Mouse (Mus musculus) activated CD4-positive, CD25-positive, alpha-beta regulatory T cell, adult 4 months (primary cell): ENCODE results near the gene Arglu1. TPM values are rescaled to one million over a fixed set of nuclear protein-coding genes. Genes with fewer than 3 reads are reported as not detected.

Source experiments
- ATAC-seq: one replicate; pipeline ENCODE4 v1.8.0; 2017
- polyA plus RNA-seq, 2 experiments: library from polyadenylated mRNA; unstranded; fragments of 100-300 nt; shearing (Covaris generic); gene quantifications; one replicate each; pipeline ENCODE4 v1.2.1; 2017

The Arglu1 gene
- polyA plus RNA-seq, 2 experiments from 2014 or later, result 117 to 186 TPM

DNA sequence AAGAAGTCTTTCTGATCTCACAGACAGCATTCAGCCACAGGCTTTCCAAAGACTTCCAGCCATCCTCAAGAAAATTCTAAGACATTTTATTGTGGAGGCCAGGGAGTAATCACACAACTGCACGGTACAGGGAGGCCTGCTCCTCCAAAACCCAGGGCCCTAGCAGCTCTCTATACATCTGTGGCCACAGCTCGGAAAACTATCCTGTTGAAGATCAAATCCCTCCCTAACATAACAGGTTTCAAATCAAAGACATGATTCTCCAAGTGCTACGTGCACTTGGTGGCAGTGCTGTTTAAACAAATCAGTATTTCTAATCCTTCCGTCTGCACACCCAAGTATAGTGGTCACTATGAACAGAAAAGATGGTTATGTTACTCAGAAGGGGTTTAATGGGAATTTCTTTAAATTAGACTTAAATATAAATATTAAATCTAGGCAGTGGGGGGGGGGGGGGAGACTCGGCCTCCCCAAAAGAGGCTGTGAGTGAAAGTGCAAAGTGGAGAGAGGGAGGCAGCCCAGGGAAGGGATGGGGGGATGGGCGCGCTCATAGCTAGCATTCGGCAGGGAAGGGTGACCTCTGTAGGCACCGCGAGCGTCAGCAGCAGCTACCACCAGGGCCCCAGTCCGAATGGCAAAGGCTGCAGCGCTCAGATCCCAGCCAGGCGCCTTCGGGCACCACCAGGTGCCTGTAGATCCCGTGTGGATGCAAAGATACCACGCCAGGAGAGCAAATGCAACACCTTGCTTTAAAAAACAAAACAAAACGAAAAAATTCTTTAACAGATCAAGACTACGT is 31.7 kb downstream of the Arglu1 start:
- no peak for ATAC-seq

DNA sequence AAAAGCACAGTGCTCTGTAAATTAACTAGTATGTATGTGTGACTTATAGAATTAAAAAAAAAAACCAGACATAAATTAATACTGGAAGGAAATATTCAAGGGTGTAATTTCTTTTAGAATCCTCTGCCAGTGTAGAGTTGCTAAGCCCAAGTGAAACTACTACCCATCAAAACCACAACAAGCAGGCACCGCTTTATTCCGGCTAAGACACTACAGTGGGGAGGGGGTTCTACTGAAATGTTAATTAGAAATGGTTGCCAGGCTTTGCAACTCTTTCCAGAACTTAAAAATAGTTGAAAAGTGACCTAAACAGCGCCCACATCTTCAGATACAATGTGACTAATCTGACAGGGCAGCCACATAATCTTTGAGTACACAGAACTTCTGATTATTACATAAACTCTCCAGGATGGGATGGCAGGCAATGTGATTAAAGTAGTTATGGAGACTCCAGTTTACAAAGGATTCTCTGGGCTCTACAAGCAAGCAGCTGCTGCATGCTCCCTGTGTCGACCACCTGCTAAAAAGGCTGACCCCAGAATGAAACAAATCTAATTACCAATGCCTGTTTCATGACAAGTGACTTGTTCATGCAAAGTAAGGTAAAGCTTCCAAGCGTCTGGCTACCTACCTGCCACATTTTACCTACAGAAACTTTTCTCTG is 32.5 kb downstream of the Arglu1 start:
- no peak for ATAC-seq

DNA sequence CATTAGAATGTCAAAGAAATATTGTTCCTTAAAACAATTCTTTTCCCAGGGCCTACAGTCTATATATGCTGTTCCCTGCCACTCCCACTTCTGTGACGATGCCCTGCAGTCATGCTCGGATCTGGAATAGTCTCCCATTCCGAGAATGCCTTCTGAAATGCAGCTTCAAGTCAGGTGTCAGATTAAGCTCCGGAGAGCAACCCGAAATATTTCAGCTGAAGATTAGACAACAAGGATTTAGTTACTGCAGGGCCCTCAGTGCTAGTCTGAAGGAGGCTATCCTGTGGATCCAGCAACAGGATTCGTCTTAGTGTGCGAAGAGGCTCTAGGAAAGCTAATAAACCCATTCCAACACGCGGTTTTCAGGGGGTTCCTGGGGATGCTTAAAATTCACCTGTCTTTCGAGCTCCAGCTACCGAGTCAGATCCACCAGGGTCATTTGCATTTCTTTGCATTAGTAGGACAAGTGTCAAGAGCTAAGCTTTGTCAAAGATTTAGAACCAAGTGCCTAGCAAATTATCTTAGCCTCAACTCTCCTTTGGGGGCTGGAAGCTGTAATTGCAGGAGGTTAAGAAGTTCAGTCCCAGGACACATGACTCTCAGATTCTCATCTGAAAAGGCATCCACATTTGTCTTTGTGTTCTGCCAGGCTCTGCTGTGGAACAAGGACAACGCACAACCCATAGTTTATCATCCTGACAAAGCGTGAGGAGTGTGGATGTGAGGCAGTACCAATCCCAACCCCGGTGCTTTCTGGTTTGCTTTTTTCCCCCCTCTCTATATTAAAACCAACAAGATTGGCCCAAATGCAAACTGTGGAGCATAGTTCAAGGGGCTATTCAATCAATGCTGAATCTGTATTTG is 33.5 kb downstream of the Arglu1 start:
- ATAC-seq, result no peak

GRCm38 (mm10) chr8:8655346-8656340 is 34.7 kb downstream of the Arglu1 start:
- no peak for ATAC-seq

DNA sequence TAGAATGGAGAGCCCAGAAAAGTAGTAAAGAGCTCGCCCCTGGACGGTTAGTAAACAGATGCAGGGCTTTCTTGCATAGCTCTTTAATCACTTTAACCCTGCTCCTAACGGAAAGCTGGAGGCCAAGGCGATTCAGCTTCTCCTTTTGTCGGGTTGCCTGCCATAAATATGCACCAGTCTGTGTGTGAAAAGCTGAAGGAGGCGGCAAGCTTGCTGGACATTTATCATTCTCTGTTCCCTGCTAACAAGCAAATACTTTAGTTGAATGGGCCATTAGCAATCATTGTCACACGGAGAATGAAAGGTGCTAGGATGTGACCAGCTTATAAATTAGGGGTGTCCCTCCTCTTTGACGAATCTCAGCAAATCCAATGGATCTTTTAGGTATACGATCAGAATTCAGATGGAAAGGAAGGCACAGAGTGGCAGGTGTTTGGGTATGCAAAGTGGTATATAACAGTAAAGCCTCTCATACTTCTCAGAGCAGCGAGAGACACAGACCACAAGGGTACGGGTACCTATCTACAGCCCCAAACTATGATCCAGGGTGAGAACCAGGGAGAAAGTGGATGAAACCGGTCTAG is 36.3 kb downstream of the Arglu1 start:
- no peak for ATAC-seq

DNA sequence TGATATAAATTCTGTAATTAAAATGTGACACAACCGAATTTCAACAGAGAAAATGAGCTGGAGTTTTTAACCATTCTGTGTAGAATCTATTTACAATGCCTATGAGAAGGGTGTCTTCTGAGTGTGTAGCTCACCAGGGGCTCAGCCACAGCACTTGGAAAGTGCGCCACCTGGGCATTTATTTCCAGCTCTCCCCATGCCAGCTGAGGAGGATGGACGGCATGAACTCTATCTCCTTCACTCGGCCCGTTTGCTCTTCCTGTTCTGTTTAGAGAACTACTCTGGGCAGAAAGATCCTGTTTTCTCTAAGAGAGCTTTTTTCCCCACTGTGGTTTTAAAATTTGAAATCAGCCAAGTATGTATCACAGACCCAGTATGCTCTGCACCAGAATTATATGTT is 37.0 kb downstream of the Arglu1 start:
- no peak for ATAC-seq

DNA sequence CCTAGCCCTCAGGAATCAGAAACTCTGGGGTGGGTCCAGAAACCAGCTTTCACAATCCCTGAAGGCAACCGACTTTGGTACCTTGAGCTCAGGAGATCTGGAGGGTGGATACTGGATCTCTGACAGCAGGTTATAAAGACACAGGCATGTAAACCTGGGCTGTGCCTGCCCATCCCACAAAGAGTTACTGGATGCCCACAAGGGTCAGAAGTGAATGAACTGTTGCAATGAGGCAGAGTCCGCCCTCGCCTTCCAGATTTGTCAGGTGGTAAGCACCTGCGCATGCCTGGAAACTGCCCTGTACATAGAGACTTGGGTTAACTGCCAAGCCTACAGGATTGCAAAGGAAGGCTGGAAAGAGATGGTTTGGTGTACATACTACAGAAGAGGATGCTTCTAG is 37.9 kb downstream of the Arglu1 start:
- no peak for ATAC-seq

DNA sequence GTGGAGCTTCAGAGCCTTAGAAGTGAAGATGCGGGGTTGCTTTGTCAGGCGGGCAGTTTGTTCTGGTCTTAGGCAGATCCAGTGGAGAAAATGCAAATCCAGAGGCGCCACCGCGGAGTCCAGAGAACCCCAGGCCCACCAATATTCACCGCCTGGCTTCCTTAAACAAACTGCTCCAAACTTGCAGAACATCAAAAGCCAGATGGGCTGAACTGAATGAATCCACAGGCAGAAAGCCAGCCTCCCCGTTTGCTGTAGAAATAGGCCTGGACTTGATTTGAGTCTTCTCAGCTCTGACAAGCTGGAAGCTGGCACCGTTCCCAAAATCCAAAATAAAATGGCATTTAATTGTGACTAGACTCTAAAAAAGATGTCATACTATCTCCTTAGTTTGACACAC is 40.4 kb downstream of the Arglu1 start:
- no peak for ATAC-seq

GRCm38 (mm10) chr8:8649536-8649935 is 40.8 kb downstream of the Arglu1 start:
- ATAC-seq, result no peak

- no peak for ATAC-seq
Measured at GRCm38 (mm10) chr8:8648686-8649085, 41.6 kb downstream of the Arglu1 start.

DNA sequence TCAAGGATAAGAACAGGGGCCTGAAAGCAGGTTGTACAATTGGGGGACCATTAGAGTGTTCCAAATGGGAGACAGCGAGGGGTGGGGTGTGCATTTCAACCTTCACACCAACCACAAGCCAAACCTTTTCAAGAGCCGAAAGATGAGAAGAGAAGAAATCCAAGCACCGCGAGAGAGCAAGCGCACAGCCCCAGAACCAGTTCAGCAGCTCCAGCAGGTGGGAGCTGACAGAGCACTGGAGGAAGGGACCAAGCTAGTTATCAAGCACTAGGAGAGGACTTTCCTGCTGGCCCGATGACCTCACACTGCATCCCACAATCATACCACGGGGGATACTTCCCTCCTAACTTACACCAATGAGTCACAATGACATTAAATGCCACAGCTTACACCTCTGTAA is 42.5 kb downstream of the Arglu1 start:
- no peak for ATAC-seq

GRCm38 (mm10) chr8:8647319-8647718 is 43.0 kb downstream of the Arglu1 start:
- no peak for ATAC-seq

- no peak for ATAC-seq
Measured at GRCm38 (mm10) chr8:8644160-8644915, 46.0 kb downstream of the Arglu1 start.

- no peak for ATAC-seq
Measured at GRCm38 (mm10) chr8:8640264-8640588, 50.1 kb downstream of the Arglu1 start.

GRCm38 (mm10) chr8:8639569-8640263 is 50.6 kb downstream of the Arglu1 start:
- ATAC-seq, result no peak

- no peak for ATAC-seq
Measured at GRCm38 (mm10) chr8:8631394-8631793, 58.9 kb downstream of the Arglu1 start.

DNA sequence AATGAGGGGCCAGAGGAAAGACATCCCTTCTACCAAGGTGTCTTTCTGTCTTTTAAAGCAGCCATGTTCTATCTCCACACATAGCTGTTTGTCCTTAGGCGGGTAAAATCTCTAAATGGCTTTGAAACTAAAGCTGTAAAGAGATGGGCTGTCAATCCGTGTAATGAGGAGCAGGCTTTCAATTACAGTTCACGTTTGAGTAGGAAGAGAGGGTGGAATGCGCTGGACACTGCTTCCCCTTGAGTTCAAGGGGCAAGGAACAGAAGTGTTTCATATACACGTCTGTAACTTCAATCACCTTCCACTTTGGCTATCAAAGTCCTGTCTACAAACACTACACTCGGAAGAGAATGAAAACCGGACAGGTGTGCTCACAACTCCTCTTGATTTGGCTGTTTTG is 66.3 kb downstream of the Arglu1 start:
- ATAC-seq, result no peak

DNA sequence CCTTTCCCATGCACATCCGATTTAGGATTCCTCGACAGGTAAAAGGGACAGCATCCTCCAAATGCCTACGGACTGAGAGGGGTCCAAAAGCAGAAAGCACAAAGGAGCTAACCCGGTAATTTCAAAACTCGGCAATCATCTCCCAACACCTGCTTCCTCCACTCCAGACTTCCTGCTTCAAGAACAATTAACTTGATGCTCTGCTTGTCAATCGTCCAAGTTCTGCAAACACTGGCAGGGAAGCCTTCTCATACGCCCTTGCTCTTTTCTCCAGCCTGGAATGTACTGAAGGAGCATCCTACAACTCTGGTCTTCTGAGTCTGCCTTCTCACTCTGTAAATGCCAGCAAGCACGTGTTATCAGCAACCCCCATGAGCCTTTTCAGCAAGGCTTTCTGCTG is 66.8 kb downstream of the Arglu1 start:
- no peak for ATAC-seq

- ATAC-seq, result no peak
Measured at GRCm38 (mm10) chr8:8622476-8622875, 67.8 kb downstream of the Arglu1 start.

GRCm38 (mm10) chr8:8622031-8622430 is 68.3 kb downstream of the Arglu1 start:
- ATAC-seq, result no peak
